Mouse (Mus musculus): ENCODE results near the gene Nav2. TPM values are rescaled to one million over a fixed set of nuclear protein-coding genes. Genes with fewer than 3 reads are reported as not detected.

Nav2 gene
- polyA plus RNA-seq, 1 experiment: 28.3 TPM

DNA sequence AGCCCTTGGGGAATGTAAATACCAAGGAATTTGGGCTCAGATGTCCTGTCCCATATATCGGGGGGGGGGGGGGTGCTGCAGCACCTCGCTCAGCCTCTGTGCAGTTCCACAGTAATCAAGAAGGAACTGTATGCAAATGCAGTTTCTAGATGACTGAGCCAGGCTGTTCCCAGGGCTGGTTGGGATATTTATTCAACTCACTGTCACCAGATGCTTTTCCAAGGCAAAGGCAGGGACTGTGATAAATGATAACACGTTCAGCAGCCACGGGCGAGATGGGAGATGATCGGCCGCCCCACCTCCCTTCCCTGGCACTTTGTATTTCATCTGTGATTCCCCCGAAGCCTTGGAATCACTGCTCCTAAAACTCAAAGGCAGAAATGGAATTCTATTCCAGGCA is 176.3 kb downstream of the Nav2 start:
- TF ChIP-seq CTCF (IDR thresholded peaks at IDR 0.05; ENCODE audit: borderline replicate concordance, extremely low read depth, insufficient read depth, insufficient read length) (no peak), POLR2A (IDR thresholded peaks at IDR 0.05; ENCODE audit: borderline replicate concordance, extremely low read depth, insufficient read depth, insufficient read length, poor library complexity, severe bottlenecking) (no peak)
- peak; percentile 63 for DNase-seq (ENCODE audit: low read depth)

DNA sequence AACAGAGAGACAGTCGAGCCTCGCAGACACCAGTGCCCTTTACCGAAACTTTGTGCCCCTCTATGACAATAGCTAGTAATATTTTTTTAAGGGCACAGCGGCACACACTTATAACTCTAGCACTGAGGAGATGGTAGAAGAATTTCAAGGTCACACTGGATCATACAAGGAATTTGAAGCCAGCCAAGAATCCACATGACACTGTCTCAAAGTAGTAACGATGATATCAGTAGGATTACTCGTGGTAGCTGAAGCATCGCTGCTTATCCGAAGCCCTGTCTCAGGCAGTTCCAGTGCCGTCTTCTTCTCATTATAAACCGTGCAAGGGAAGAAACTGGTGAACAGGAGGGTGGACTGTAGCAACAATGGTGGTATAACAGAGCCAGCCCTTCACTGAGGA is 177.2 kb downstream of the Nav2 start:
- no peak for TF ChIP-seq CTCF (IDR thresholded peaks at IDR 0.05; ENCODE audit: borderline replicate concordance, extremely low read depth, insufficient read depth, insufficient read length)
- no peak for TF ChIP-seq POLR2A (IDR thresholded peaks at IDR 0.05; ENCODE audit: borderline replicate concordance, extremely low read depth, insufficient read depth, insufficient read length, poor library complexity, severe bottlenecking)
- DNase-seq (ENCODE audit: low read depth): no peak

GRCm38 (mm10) chr7:49087154-49087553 is 178.6 kb downstream of the Nav2 start:
- DNase-seq (ENCODE audit: low read depth): no peak
- no peak for TF ChIP-seq CTCF (IDR thresholded peaks at IDR 0.05; ENCODE audit: borderline replicate concordance, extremely low read depth, insufficient read depth, insufficient read length)
- TF ChIP-seq POLR2A (IDR thresholded peaks at IDR 0.05; ENCODE audit: borderline replicate concordance, extremely low read depth, insufficient read depth, insufficient read length, poor library complexity, severe bottlenecking): no peak

- no peak for TF ChIP-seq CTCF (IDR thresholded peaks at IDR 0.05; ENCODE audit: borderline replicate concordance, extremely low read depth, insufficient read depth, insufficient read length)
- no peak for TF ChIP-seq POLR2A (IDR thresholded peaks at IDR 0.05; ENCODE audit: borderline replicate concordance, extremely low read depth, insufficient read depth, insufficient read length, poor library complexity, severe bottlenecking)
These were observed 179.8 kb downstream of the Nav2 start for GRCm38 (mm10) chr7:49088198-49088912.

DNA sequence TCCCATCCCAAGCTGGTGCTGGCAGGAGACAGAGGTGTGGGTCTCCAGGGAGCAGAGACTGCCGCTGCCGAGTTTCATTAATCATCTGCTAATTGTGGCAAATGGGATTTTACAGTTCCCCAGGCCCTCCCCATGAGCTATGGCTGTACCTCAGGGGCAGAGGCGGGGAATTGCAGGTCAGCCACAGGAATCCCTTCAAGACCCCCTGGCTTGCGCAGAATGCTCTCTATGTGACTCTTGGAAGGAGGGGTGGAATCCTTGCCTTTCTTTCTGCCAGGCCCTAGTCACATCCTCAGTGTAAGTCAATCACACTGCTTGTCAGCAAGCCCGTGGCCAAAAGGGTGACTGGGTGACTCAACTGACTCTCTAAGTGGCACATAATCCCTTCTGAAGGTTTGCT is 182.9 kb downstream of the Nav2 start:
- TF ChIP-seq CTCF (IDR thresholded peaks at IDR 0.05; ENCODE audit: borderline replicate concordance, extremely low read depth, insufficient read depth, insufficient read length): no peak
- no peak for TF ChIP-seq POLR2A (IDR thresholded peaks at IDR 0.05; ENCODE audit: borderline replicate concordance, extremely low read depth, insufficient read depth, insufficient read length, poor library complexity, severe bottlenecking)
- no peak for DNase-seq (ENCODE audit: low read depth)

More at GRCm38 (mm10) chr7:49088198-49088912, 179.8 kb downstream of the Nav2 start:
- no peak for DNase-seq (ENCODE audit: low read depth)

- TF ChIP-seq POLR2A (IDR thresholded peaks at IDR 0.05; ENCODE audit: borderline replicate concordance, extremely low read depth, insufficient read depth, insufficient read length, poor library complexity, severe bottlenecking) (no peak), CTCF (IDR thresholded peaks at IDR 0.05; ENCODE audit: borderline replicate concordance, extremely low read depth, insufficient read depth, insufficient read length) (no peak)
- no peak for DNase-seq (ENCODE audit: low read depth)
These were observed 183.4 kb downstream of the Nav2 start for GRCm38 (mm10) chr7:49091921-49092320.

DNA sequence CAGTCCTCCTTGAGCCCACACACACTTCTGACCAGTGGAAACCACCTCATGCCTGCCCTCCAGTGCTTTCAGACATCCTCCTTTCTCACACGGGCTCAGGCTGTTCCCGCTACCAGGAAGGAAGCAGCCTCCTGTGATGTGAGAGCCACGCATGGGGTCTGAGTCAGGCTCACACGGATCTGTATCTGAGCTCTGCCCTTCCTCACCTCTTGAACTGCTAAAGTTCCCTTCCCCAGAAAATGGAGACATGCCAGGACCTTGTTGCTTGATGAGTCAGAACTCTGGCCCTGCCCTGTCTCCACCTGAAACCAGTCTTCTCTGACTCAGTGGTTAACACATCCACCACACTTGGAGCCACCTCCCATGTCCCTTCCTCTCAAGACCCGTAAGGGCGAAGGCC is 185.1 kb downstream of the Nav2 start:
- no peak for DNase-seq (ENCODE audit: low read depth)
- TF ChIP-seq CTCF (IDR thresholded peaks at IDR 0.05; ENCODE audit: borderline replicate concordance, extremely low read depth, insufficient read depth, insufficient read length): no peak
- no peak for TF ChIP-seq POLR2A (IDR thresholded peaks at IDR 0.05; ENCODE audit: borderline replicate concordance, extremely low read depth, insufficient read depth, insufficient read length, poor library complexity, severe bottlenecking)

- no peak for DNase-seq (ENCODE audit: low read depth)
- TF ChIP-seq POLR2A (IDR thresholded peaks at IDR 0.05; ENCODE audit: borderline replicate concordance, extremely low read depth, insufficient read depth, insufficient read length, poor library complexity, severe bottlenecking) (no peak), CTCF (IDR thresholded peaks at IDR 0.05; ENCODE audit: borderline replicate concordance, extremely low read depth, insufficient read depth, insufficient read length) (no peak)
These were observed 186.0 kb downstream of the Nav2 start for GRCm38 (mm10) chr7:49094531-49094930.

DNA sequence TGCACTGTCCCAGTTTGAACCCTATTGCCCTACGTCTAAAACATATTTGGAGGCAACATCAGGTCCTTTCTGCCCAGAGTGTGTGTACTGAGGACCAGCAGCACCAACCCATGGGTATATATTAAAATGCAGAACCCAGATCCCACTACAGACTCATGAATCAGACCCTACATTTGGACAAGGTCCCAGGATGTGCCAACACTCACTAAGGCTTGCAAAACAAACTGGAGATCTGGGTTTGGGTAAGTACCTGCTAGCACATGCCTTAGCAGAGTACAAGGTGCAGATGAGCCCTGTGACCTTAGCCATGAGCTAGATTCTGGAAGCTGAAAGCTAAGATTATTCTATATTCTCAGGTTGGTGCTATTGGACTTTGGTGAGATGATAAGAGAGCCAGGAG is 192.8 kb downstream of the Nav2 start:
- no peak for DNase-seq (ENCODE audit: low read depth)
- no peak for TF ChIP-seq CTCF (IDR thresholded peaks at IDR 0.05; ENCODE audit: borderline replicate concordance, extremely low read depth, insufficient read depth, insufficient read length)
- TF ChIP-seq POLR2A (IDR thresholded peaks at IDR 0.05; ENCODE audit: borderline replicate concordance, extremely low read depth, insufficient read depth, insufficient read length, poor library complexity, severe bottlenecking): no peak

GRCm38 (mm10) chr7:49102223-49102622 is 193.7 kb downstream of the Nav2 start:
- TF ChIP-seq CTCF (IDR thresholded peaks at IDR 0.05; ENCODE audit: borderline replicate concordance, extremely low read depth, insufficient read depth, insufficient read length) (no peak), POLR2A (IDR thresholded peaks at IDR 0.05; ENCODE audit: borderline replicate concordance, extremely low read depth, insufficient read depth, insufficient read length, poor library complexity, severe bottlenecking) (no peak)
- peak; percentile 60 for DNase-seq (ENCODE audit: low read depth)

DNA sequence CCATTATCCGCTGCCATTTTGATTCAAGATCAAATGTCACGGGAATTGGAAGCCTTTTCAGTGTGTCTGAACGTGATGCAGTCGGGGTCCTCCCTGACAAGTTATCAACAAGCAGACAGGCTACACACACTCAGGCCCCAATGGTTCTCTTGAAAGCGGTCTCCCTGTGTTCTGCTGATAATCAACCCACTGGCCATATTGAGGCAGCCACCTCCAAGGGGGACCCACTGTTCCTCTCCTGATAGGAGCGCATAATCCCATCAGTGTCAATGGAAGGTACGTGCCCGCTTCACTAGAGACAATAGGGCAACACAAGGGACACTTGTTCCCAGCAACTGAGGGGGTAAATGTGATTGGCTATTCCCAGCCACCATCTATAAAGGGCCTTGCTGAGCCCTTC is 195.9 kb downstream of the Nav2 start:
- TF ChIP-seq POLR2A (IDR thresholded peaks at IDR 0.05; ENCODE audit: borderline replicate concordance, extremely low read depth, insufficient read depth, insufficient read length, poor library complexity, severe bottlenecking) (no peak), CTCF (IDR thresholded peaks at IDR 0.05; ENCODE audit: borderline replicate concordance, extremely low read depth, insufficient read depth, insufficient read length) (no peak)
- peak; percentile 89 for DNase-seq (ENCODE audit: low read depth)

DNA sequence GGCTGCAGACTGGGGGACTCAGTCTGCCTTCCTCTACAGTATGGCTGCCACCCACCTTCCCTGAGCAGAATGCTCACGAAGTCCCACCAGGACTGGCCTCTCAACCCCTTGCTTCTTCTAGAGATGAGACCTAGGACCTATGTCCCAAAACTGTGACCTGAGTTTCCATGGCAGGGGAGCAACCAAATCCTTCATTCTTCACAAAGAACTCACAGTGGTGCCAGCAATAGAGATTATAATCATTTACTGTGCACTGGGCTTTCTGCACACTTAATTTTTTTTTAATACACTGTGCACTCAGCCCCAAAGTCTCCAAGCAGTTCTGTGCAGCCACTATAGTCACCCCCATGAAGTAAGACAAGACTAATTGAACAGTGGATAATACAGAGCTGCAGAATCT is 196.3 kb downstream of the Nav2 start:
- TF ChIP-seq POLR2A (IDR thresholded peaks at IDR 0.05; ENCODE audit: borderline replicate concordance, extremely low read depth, insufficient read depth, insufficient read length, poor library complexity, severe bottlenecking) (no peak), CTCF (IDR thresholded peaks at IDR 0.05; ENCODE audit: borderline replicate concordance, extremely low read depth, insufficient read depth, insufficient read length) (no peak)
- DNase-seq (ENCODE audit: low read depth): no peak
